Mouse (Mus musculus): Measurements from ENCODE around the gene Cstb. TPM values are rescaled to one million over a fixed set of nuclear protein-coding genes. Genes with fewer than 3 reads are reported as not detected.
A peak's percentile ranks its signal among the peaks of the same experiment; 100 is the strongest.
"Not testable (repeated sequence)": the region's sequence is repeated elsewhere in the genome, so short reads cannot be mapped to it uniquely, and the experiment has no call there.

The Cstb gene
- total and polyA plus RNA-seq, 2 experiments from 2014 or later, result 89.2 to 126 TPM

GRCm38 (mm10) chr10:78412319-78413151, 12.9 kb upstream of the Cstb start, which contains the start of gene Rrp1:
TSS of gene Rrp1 (minus strand) at chr10:78413043.
- Histone ChIP-seq H3K4me2 (ENCODE audit: low read depth, low read length, poor library complexity, severe bottlenecking) (peak within 1 kb of the TSS; percentile 57), H3K4me1 (ENCODE audit: insufficient read depth, low read length) (peaks cover 6% of the 10 kb centered on the region; the same call in 1 of the 2 replicates), H3K4me3 (ENCODE audit: low read depth, low read length) (peak within 1 kb of the TSS; percentile 77), H3K9ac (replicated peaks; ENCODE audit: low read length, poor library complexity, severe bottlenecking) (peak within 1 kb of the TSS; percentile 77), H3K9me3 (ENCODE audit: low read length) (no peaks in the 10 kb centered on the region), H3K27me3 (ENCODE audit: insufficient read depth, low read length) (no peaks in the 10 kb centered on the region), H3K36me3 (ENCODE audit: insufficient read depth, low read length) (peaks cover 25% of the 10 kb centered on the region), H3K27ac (ENCODE audit: low read depth, low read length) (peak within 1 kb of the TSS; percentile 91)
- WGBS, result under 1% methylated on average over 69 of the region's 70 CpGs
- ATAC-seq (ENCODE audit: low FRiP score) (peak; percentile 93), DNase-seq (ENCODE audit: low spot score) (peak; percentile 96)
- peak; percentile 100 for TF ChIP-seq CTCF (IDR thresholded peaks at IDR 0.05)

GRCm38 (mm10) chr10:78413152-78413520, 12.3 kb upstream of the Cstb start:
- peak overlapping the region; percentile 77 for H3K4me3 ChIP-seq (ENCODE audit: low read depth, low read length)
- peak overlapping the region; percentile 57 for H3K4me2 ChIP-seq (ENCODE audit: low read depth, low read length, poor library complexity, severe bottlenecking)
- peak; percentile 59 for ATAC-seq (ENCODE audit: low FRiP score)
- peak overlapping the region; percentile 91 for H3K27ac ChIP-seq (ENCODE audit: low read depth, low read length)
- DNase-seq (ENCODE audit: low spot score), result no peak
- no peaks in the 10 kb centered on the region for H3K9me3 ChIP-seq (ENCODE audit: low read length)
- TF ChIP-seq CTCF (IDR thresholded peaks at IDR 0.05), result no peak
- H3K4me1 ChIP-seq (ENCODE audit: insufficient read depth, low read length), result peaks cover 6% of the 10 kb centered on the region; the same call in 1 of the 2 replicates
- no peaks in the 10 kb centered on the region for H3K27me3 ChIP-seq (ENCODE audit: insufficient read depth, low read length)
- 41% methylated on average over 7 of the region's 7 CpGs for WGBS
- H3K9ac ChIP-seq (replicated peaks; ENCODE audit: low read length, poor library complexity, severe bottlenecking), result peak overlapping the region; percentile 77; the same call in 1 of the 2 replicates
- peaks cover 21% of the 10 kb centered on the region for H3K36me3 ChIP-seq (ENCODE audit: insufficient read depth, low read length)

GRCm38 (mm10) chr10:78414936-78415335, 10.5 kb upstream of the Cstb start:
- H3K27ac ChIP-seq (ENCODE audit: low read depth, low read length); H3K4me1 ChIP-seq (ENCODE audit: insufficient read depth, low read length); H3K9ac ChIP-seq (replicated peaks; ENCODE audit: low read length, poor library complexity, severe bottlenecking); H3K9me3 ChIP-seq (ENCODE audit: low read length); DNase-seq (ENCODE audit: low spot score); H3K4me2 ChIP-seq (ENCODE audit: low read depth, low read length, poor library complexity, severe bottlenecking); H3K36me3 ChIP-seq (ENCODE audit: insufficient read depth, low read length); H3K27me3 ChIP-seq (ENCODE audit: insufficient read depth, low read length); ATAC-seq (ENCODE audit: low FRiP score); H3K4me3 ChIP-seq (ENCODE audit: low read depth, low read length): not testable (repeated sequence)
- WGBS, result 86% methylated on average over 3 of the region's 4 CpGs

GRCm38 (mm10) chr10:78417888-78418287, 7.6 kb upstream of the Cstb start:
- H3K27ac ChIP-seq (ENCODE audit: low read depth, low read length), result no peak overlapping the region
- 62% methylated on average over 5 of the region's 5 CpGs for WGBS
- no peak for ATAC-seq (ENCODE audit: low FRiP score)

GRCm38 (mm10) chr10:78418791-78419190, 6.7 kb upstream of the Cstb start:
- Histone ChIP-seq H3K4me2 (ENCODE audit: low read depth, low read length, poor library complexity, severe bottlenecking) (no peak overlapping the region), H3K9me3 (ENCODE audit: low read length) (no peaks in the 10 kb centered on the region), H3K27me3 (ENCODE audit: insufficient read depth, low read length) (no peaks in the 10 kb centered on the region), H3K9ac (replicated peaks; ENCODE audit: low read length, poor library complexity, severe bottlenecking) (no peak overlapping the region), H3K4me3 (ENCODE audit: low read depth, low read length) (no peak overlapping the region), H3K36me3 (ENCODE audit: insufficient read depth, low read length) (no peaks in the 10 kb centered on the region), H3K4me1 (ENCODE audit: insufficient read depth, low read length) (no peaks in the 10 kb centered on the region), H3K27ac (ENCODE audit: low read depth, low read length) (no peak overlapping the region)
- 82% methylated on average over 2 of the region's 2 CpGs for WGBS
- no peak for ATAC-seq (ENCODE audit: low FRiP score)
- no peak for TF ChIP-seq CTCF (IDR thresholded peaks at IDR 0.05)
- no peak for DNase-seq (ENCODE audit: low spot score)

More at GRCm38 (mm10) chr10:78417888-78418287, 7.6 kb upstream of the Cstb start:
- no peak for TF ChIP-seq CTCF (IDR thresholded peaks at IDR 0.05)
- H3K9ac ChIP-seq (replicated peaks; ENCODE audit: low read length, poor library complexity, severe bottlenecking), result no peak overlapping the region
- H3K9me3 ChIP-seq (ENCODE audit: low read length), result no peaks in the 10 kb centered on the region
- DNase-seq (ENCODE audit: low spot score), result no peak
- H3K4me3 ChIP-seq (ENCODE audit: low read depth, low read length), result no peak overlapping the region
- H3K36me3 ChIP-seq (ENCODE audit: insufficient read depth, low read length), result no peaks in the 10 kb centered on the region
- H3K27me3 ChIP-seq (ENCODE audit: insufficient read depth, low read length), result no peaks in the 10 kb centered on the region
- 0 out of 2 replicates have a peak, but pooled peaks cover 4% of the 10 kb centered on the region for H3K4me1 ChIP-seq (ENCODE audit: insufficient read depth, low read length)
- no peak overlapping the region for H3K4me2 ChIP-seq (ENCODE audit: low read depth, low read length, poor library complexity, severe bottlenecking)

GRCm38 (mm10) chr10:78420929-78421328, 4.5 kb upstream of the Cstb start:
- Histone ChIP-seq H3K36me3 (ENCODE audit: insufficient read depth, low read length) (no peaks in the 10 kb centered on the region), H3K27ac (ENCODE audit: low read depth, low read length) (no peak overlapping the region), H3K9me3 (ENCODE audit: low read length) (no peaks in the 10 kb centered on the region), H3K27me3 (ENCODE audit: insufficient read depth, low read length) (no peaks in the 10 kb centered on the region), H3K4me2 (ENCODE audit: low read depth, low read length, poor library complexity, severe bottlenecking) (no peak overlapping the region), H3K4me3 (ENCODE audit: low read depth, low read length) (no peak overlapping the region), H3K4me1 (ENCODE audit: insufficient read depth, low read length) (no peaks in the 10 kb centered on the region), H3K9ac (replicated peaks; ENCODE audit: low read length, poor library complexity, severe bottlenecking) (no peak overlapping the region)
- DNase-seq (ENCODE audit: low spot score) (no peak), ATAC-seq (ENCODE audit: low FRiP score) (no peak)
- 90% methylated on average over 2 of the region's 2 CpGs for WGBS
- TF ChIP-seq CTCF (IDR thresholded peaks at IDR 0.05), result no peak
